Mouse (Mus musculus) heart, adult 2 months (tissue): ENCODE results near the gene Iqce. TPM values are rescaled to one million over a fixed set of nuclear protein-coding genes. Genes with fewer than 3 reads are reported as not detected.
A peak's percentile ranks its signal among the peaks of the same experiment; 100 is the strongest.

ENCODE experiments used
- DNase-seq, 2 experiments: peaks; one replicate each; pipeline ENCODE4 v3.0.0; 2021
- H3K27ac ChIP-seq: fragments of 200-600 bp; 2 replicates; pipeline ENCODE4 v1.8.1; 2022
- H3K27me3 ChIP-seq: fragments of 200-500 bp; 2 replicates; pipeline ENCODE4 v1.6.1; 2012; ENCODE audit warnings: mild to moderate bottlenecking, low read length, inconsistent platforms, mixed read lengths; ENCODE audit not compliant: control insufficient read depth, insufficient read depth
- H3K36me3 ChIP-seq: fragments of 200-500 bp; 2 replicates; pipeline ENCODE4 v1.6.1; 2012; ENCODE audit warnings: low read length, inconsistent platforms; ENCODE audit not compliant: control insufficient read depth, insufficient read depth
- H3K4me1 ChIP-seq: fragments of 200-500 bp; 2 replicates; pipeline ENCODE4 v1.6.1; 2011; ENCODE audit warnings: low read length; ENCODE audit not compliant: control insufficient read depth, insufficient read depth
- H3K4me3 ChIP-seq: fragments of 200-600 bp; 2 replicates; pipeline ENCODE4 v1.8.1; 2022
- H3K79me2 ChIP-seq: fragments of 200-500 bp; replicated peaks from 2 replicates; pipeline ENCODE4 v1.6.1; 2012; ENCODE audit warnings: mild to moderate bottlenecking, inconsistent platforms, low read length, moderate library complexity, mixed read lengths; ENCODE audit not compliant: control insufficient read depth, insufficient read depth
- H3K9ac ChIP-seq: fragments of 200-500 bp; 2 replicates; pipeline ENCODE4 v1.6.1; 2012; ENCODE audit warnings: low read depth, mild to moderate bottlenecking, control low read depth, inconsistent platforms, low read length, mixed read lengths
- CTCF ChIP-seq: fragments of 200-600 bp; IDR thresholded peaks from 2 replicates; pipeline ENCODE4 v1.8.1; 2022; ENCODE audit warnings: antibody characterized with exemption, mild to moderate bottlenecking, moderate library complexity
- EP300 ChIP-seq: fragments of 200-500 bp; IDR thresholded peaks from 2 replicates; pipeline ENCODE4 v1.6.1; 2011; ENCODE audit warnings: low read depth, low read length, control low read depth; ENCODE audit not compliant: insufficient read depth
- POLR2A ChIP-seq: fragments of 200-500 bp; IDR thresholded peaks from 2 replicates; pipeline ENCODE4 v1.6.1; 2011; ENCODE audit warnings: mild to moderate bottlenecking, low read depth, low read length, control low read depth; ENCODE audit not compliant: insufficient read depth
- WGBS: fragments of 180-500 bp; shearing (Covaris S2); methylation state at CpG from one replicate; pipeline ENCODE4 v1.1.7; 2018; 5-methylcytosine and 5-hydroxymethylcytosine counted together
- intact Hi-C: fragments of 180-260 bp; cut with DNase I; formaldehyde crosslinking; loops from one replicate; pipeline ENCODE4 v1.15.1; 2025
- polyA plus RNA-seq: library from polyadenylated mRNA; depleted of rRNA; stranded (reverse); fragments of >200 nt; gene quantifications from 2 replicates; pipeline ENCODE4 v1.2.3, GENCODE M21; 2012
- total RNA-seq, 2 experiments: library from RNA; stranded (reverse); gene quantifications; 2 replicates each; pipeline ENCODE4 v1.2.3; 2021

Gene Iqce
- total and polyA plus RNA-seq, 3 experiments: 3.7 to 7.1 (median 5.8) TPM

DNA sequence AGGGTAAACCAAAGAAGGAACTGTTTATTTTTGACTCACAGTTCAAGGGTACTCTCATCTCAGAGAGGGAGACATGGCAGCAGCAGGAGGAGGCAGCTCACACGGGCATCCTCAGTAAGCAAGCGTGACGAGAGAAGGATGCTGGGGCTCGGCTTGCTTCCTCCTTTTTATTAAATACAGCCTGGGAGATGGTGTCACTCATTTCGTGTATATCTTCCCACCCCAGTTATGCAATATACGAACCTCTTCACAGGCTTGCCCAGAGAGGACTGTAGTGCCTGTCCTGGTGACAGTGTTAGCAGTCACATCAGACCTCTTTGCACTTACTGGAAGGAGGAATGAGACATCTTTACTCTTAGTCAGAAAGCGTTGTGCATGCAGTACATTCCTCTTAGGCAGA is 18.6 kb upstream of the Iqce start:
- no peaks in the 10 kb centered on the region for H3K36me3 ChIP-seq
- no peak for DNase-seq
- no peak for TF ChIP-seq POLR2A
- no peak for TF ChIP-seq EP300
- no peak for TF ChIP-seq CTCF
- no peak overlapping the region for H3K4me3 ChIP-seq
- no peaks in the 10 kb centered on the region for H3K79me2 ChIP-seq
- intact Hi-C loops: no loop called here
- no peak overlapping the region for H3K27ac ChIP-seq
- no peak overlapping the region for H3K9ac ChIP-seq
- no peaks in the 10 kb centered on the region for H3K4me1 ChIP-seq
- no peaks in the 10 kb centered on the region for H3K27me3 ChIP-seq
- WGBS: 75% methylated on average over 7 of the region's 7 CpGs

DNA sequence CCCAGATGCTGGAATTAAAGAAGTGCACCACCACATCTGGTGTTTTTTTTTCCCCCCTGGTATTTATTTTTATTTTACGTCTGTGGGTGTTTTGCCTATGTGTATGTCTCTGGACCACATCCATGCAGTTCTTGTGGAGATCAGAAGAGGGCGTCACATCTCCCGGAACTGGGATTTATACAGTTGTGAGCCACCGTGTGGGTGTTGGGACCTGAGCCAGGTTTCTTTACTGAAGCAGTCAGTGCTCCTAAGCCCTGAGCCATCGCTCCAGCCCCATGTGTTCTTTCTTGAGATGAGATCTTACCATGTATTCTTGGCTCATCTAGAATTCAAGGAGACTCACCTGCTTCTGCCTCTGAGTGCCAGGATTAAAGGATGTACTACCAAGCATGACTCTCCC is 8.9 kb upstream of the Iqce start:
- DNase-seq: no peak
- Histone ChIP-seq H3K4me1 (peaks cover under 1% of the 10 kb centered on the region), H3K4me3 (no peak overlapping the region), H3K27me3 (no peaks in the 10 kb centered on the region), H3K27ac (no peak overlapping the region), H3K9ac (no peak overlapping the region), H3K36me3 (no peaks in the 10 kb centered on the region), H3K79me2 (no peaks in the 10 kb centered on the region)
- TF ChIP-seq EP300: no peak
- TF ChIP-seq CTCF: 0 out of 2 replicates have a peak, but pooled peaks have one; percentile 8
- intact Hi-C loops: no loop called here
- WGBS: 72% methylated on average over 5 of the region's 5 CpGs

DNA sequence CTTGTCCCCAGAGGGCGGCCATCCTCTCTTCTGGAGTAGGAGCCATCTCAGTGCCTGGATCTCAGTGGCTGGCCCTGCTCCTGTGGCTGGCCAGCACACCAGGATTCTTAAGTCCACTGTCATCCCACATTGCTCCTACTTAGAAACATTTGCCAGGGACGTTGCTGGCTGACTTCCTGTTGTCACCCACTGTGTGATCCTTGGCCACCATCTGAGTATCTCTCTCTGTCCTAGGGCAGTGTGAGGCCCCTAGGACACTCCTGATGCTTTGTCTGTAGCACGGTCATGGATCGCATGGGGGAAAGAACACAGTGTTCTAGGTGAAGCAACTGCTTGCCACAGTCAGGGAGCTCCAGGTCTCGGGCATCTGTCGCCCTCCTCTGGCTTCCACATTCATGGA is 8.1 kb upstream of the Iqce start:
- intact Hi-C loops: no loop called here
- Histone ChIP-seq H3K4me3 (no peak overlapping the region), H3K27me3 (no peaks in the 10 kb centered on the region), H3K36me3 (no peaks in the 10 kb centered on the region), H3K9ac (no peak overlapping the region), H3K27ac (no peak overlapping the region), H3K79me2 (no peaks in the 10 kb centered on the region), H3K4me1 (peaks cover 3% of the 10 kb centered on the region)
- DNase-seq: no peak
- TF ChIP-seq CTCF: no peak
- TF ChIP-seq EP300: no peak
- TF ChIP-seq POLR2A: no peak
- WGBS: 89% methylated on average over 6 of the region's 6 CpGs

DNA sequence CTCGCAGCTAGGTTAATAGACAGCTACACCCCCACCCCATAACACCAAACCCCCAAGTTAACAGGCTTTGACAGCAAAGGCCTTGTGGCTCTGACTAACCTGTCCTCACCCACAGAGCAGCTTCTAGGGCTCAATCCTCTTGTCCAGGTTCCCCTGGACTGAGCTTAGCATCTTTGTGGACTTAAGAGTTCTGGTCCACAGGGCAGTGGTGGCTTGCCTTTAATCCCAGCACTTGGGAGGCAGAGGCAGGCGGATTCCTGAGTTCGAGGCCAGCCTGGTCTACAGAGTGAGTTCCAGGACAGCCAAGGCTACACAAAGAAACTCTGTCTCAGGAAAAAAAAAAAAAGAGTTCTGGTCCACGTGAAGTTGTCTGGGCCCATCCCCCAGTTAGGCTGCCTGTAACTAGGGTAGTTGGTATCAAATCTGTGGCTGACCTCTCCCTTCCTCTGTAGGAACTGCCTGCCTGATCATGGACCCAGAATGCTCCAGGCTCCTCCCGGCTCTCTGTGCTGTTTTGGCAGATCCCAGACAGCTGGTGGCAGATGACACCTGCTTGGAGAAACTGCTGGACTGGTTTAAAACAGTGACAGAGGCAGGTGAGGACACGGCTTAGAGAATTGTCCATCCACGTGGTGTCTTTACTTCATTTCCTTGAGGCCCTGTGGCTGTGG is 3.5 kb upstream of the Iqce start:
- Histone ChIP-seq H3K9ac (peak overlapping the region; percentile 74), H3K4me1 (peaks cover 8% of the 10 kb centered on the region), H3K27ac (peak overlapping the region; percentile 85), H3K36me3 (no peaks in the 10 kb centered on the region), H3K27me3 (no peaks in the 10 kb centered on the region), H3K4me3 (peak overlapping the region; percentile 69), H3K79me2 (no peaks in the 10 kb centered on the region)
- TF ChIP-seq EP300 (no peak), CTCF (no peak), POLR2A (no peak)
- peak; percentile 17 to 33 for DNase-seq
- 43% methylated on average over 7 of the region's 7 CpGs for WGBS
- intact Hi-C loops: loop anchor here (2.0 kb wide), 1 partner anchor 43 kb away; no protein-coding TSS in a partner anchor

DNA sequence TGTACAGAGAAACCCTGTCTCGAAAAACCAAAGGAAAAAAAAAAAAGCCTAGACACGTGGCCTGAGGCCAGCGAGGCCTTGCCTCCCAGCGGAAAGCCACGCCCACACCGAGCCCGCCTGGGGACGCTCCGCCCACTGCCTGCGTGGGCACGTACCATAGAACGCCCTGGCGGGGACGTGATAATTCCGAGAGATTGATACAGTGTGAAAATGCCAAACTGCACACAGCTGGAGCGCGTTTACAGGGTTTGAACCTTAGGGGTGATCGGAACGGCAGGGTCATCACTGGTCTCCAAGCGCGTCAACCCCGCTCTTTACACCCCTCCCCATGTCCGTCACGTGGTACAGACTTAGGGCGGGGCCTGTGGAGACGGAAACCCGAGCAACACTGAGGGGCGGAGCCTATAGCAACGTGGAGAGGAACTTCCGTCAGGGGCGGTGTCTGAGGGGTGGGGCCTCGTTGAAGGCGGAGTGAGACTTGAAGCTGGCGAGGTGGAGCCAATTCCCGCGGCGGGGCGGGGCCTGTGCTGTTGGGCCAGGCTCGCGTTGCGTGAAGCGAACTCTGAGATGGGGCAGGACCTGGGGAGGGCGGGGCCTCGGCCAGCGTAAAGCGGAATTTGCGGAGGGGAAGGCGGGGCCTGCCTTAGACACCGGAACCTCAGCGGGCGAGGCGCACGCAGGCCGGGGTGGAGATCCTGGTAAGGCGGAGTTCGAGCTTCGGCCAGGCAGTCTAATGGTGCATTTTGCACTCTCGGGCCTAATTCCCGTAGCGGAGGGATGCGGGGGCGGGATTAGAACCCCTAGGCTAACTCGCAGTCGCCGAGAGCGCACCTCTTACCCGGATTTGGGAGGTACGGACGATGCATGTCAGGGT is 2.4 kb upstream of the Iqce start, which contains the start of gene Brat1:
TSS of gene Brat1 (plus strand) at position 634 of the 874 bp plus-strand sequence.
- H3K36me3 ChIP-seq: no peaks in the 10 kb centered on the region
- peak within 1 kb of the TSS; percentile 74 for H3K9ac ChIP-seq
- no peaks in the 10 kb centered on the region for H3K79me2 ChIP-seq
- H3K27ac ChIP-seq: peak within 1 kb of the TSS; percentile 100
- peak within 1 kb of the TSS; percentile 92 for H3K4me3 ChIP-seq
- peaks cover 8% of the 10 kb centered on the region for H3K4me1 ChIP-seq
- under 1% methylated on average over 69 of the region's 69 CpGs for WGBS
- no peaks in the 10 kb centered on the region for H3K27me3 ChIP-seq
- TF ChIP-seq CTCF: no peak
- peak; percentile 96 for TF ChIP-seq POLR2A
- peak; percentile 80 for TF ChIP-seq EP300
- intact Hi-C loops: loop anchor here (2.0 kb wide), 1 partner anchor 44 kb away; no protein-coding TSS in a partner anchor
- DNase-seq: peak; percentile 99 to 100
